Mouse (Mus musculus) lung, postnatal 36 days (tissue): ENCODE measurements around the gene Gm15155.
"Not testable (repeated sequence)": the region's sequence is repeated elsewhere in the genome, so short reads cannot be mapped to it uniquely, and the experiment has no call there.

Experiments used
- DNase-seq: peaks from one replicate; pipeline ENCODE4 v3.0.0; 2022; ENCODE audit warnings: mixed read lengths

Gene Gm15155

GRCm38 (mm10) chrX:155624341-155624841 is at the start of gene Gm15155:
Gene Gm15155 (plus strand): TSS chrX:155624741.
- DNase-seq, result no peak

DNA sequence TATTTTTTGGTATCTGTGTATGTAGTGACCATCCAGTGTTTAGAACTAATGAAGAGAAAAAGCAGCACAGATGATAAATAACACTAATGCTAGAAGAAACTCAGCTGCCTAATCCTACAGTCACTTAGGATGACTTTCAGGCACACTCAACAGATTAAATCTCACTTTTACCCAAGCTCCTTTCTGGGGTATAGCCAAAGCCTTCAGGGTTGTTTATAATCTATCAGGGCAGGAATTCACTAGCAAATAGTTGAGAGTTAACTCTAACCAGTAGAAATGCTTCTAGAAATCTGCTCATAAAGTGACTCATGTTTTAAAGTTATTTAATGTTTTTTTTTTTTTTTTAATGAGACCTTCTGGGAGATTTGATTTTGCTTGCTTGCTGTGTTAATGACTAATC is 44.8 kb upstream of the Gm15155 start:
- no peak for DNase-seq

- peak; percentile 1 for DNase-seq
Measured at GRCm38 (mm10) chrX:155584586-155584985, 40.0 kb upstream of the Gm15155 start.

DNA sequence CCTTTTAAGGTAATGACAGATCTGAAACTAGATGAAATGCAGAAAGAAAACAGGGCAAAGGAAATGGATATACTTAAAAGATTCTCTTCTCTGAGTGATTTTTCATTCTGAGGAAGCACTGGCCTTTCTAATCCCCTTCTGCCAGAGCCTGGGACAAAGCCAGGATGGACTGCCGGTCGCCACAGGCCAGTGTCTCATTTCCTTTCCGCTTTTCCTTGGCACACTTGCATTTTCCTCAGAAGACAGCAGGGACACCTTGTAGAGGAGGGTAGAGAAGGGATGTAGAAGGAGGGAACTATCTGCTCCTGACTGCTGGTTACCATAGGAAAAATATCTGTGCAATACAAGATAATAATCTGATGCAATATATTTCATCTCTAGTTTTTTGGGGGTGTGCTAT is 33.1 kb upstream of the Gm15155 start:
- DNase-seq, result no peak

GRCm38 (mm10) chrX:155592467-155592866 is 32.1 kb upstream of the Gm15155 start:
- no peak for DNase-seq

GRCm38 (mm10) chrX:155594685-155595084 is 29.9 kb upstream of the Gm15155 start:
- no peak for DNase-seq

GRCm38 (mm10) chrX:155596390-155596789 is 28.2 kb upstream of the Gm15155 start:
- no peak for DNase-seq

DNA sequence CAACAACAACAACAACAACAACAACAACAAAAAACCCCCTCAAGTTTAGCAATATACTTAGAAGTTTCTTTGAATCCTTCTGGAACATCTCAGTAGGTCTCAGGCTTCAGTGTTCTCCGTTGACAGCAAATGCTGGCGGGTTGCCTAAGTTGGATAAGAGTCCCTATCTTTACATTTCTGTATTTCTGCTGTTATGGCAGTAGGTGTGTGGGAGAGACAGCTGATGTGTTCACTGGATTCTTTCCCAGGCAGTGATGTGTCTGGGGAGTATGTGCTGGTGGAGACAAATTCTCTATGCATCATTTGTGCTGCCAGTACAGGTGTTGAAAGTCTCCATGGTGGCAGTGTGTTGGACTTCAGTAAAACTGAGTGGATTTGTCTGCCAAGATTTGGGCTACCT is 23.3 kb upstream of the Gm15155 start:
- no peak for DNase-seq

GRCm38 (mm10) chrX:155622527-155622926 is 2.0 kb upstream of the Gm15155 start:
- DNase-seq, result no peak

GRCm38 (mm10) chrX:155622961-155623599 is 1.5 kb upstream of the Gm15155 start:
- DNase-seq, result no peak

DNA sequence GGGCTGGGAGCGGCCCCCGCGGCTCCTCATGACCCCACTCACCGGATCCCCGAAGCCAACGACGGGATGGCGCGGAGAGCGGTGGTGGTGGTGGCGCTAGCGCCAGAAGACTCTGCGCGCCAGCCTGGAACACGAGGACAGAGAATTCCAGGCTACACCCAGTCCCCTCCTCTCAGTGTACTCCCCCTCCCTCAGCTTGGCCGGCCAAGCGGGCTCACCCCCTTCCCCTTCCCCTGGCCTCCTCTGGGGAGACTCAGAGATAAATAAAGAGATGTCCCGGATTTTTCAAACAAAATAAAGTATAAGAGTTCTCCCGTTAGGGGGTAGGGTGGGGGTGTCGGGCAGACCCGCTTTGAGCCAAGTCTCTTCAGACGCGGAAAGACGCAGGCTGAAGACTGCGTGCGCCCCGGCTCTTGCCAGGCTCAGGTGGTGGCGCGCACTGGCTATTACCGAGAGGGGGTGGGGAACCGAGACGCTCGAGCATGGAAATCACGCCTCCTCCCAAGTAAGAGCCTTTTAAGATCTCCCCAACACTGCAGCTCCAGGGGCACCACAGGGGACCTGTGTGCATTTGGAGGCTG is 750 bp upstream of the Gm15155 start, which contains the start of gene Ptchd1:
TSS of gene Ptchd1 (minus strand) at position 114 of the 581 bp plus-strand sequence.
- no peak for DNase-seq

GRCm38 (mm10) chrX:155624895-155625294 is 354 bp downstream of the Gm15155 start:
- DNase-seq, result no peak

- DNase-seq, result no peak
Measured at GRCm38 (mm10) chrX:155625671-155626196, 1.2 kb downstream of the Gm15155 start.

GRCm38 (mm10) chrX:155643975-155644374 is 19.4 kb downstream of the Gm15155 start:
- peak; percentile 16 for DNase-seq

- no peak for DNase-seq
Measured at GRCm38 (mm10) chrX:155645975-155646374, 21.4 kb downstream of the Gm15155 start.

- no peak for DNase-seq
Measured at GRCm38 (mm10) chrX:155657971-155658370, 33.4 kb downstream of the Gm15155 start.

DNA sequence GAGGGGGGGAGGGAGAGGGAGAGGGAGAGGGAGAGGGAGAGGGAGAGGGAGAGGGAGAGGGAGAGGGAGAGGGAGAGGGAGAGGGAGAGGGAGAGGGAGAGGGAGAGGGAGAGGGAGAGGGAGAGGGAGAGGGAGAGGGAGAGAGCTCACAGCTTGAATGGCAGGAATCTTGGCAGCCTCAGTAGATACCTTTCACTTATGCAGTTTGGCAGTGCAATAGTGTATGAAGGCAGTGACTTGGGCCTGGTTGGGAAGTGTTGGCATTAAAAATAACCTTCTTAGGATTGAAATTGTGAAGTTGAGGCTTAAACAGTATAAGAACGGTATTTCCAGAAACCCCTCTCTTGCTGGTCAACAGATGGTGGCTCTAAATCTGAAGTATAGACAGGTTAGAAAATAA is 65.9 kb downstream of the Gm15155 start:
- DNase-seq, result not testable (repeated sequence)

DNA sequence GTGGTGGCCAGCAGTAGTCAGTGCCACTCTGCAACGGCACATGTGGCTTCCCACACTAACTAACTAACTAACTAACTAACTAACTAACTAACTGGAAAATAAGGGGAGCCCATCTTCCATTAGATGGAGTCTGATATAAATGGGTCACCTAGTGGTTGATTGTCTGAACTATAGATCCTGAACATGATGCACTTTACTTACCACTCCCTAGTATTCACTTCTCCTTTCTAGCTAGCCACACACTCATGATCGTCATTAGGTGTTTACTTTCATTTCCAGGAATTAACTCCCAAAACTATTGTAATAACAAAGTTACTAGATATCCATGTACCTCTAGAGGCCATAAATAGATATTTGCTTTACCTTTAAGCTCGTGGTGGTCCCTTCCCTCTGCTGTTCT is 99.6 kb downstream of the Gm15155 start:
- DNase-seq, result no peak

GRCm38 (mm10) chrX:155728387-155728786 is 103.8 kb downstream of the Gm15155 start:
- no peak for DNase-seq

- DNase-seq, result no peak
Measured at GRCm38 (mm10) chrX:155888118-155888517, 263.6 kb downstream of the Gm15155 start.

GRCm38 (mm10) chrX:155900040-155900439 is 275.5 kb downstream of the Gm15155 start:
- DNase-seq, result no peak

DNA sequence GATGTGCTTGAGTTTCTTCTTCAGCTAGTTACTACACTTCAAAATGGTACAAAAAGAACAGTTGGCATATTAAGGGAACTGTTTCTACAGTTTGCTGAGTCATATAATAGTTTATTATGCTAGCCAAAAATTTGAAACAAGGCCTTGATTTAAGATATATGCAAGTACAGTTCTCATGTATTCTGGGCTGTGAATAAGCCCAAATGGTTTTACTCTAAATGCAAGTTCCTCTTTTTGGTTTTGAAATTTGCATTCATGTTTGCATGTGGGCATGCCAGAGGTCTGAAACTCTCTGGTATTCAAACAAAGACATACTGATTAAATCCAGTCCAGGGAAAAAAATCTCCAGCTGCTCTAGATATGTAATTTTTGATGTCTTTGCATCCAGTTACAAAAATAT is 277.2 kb downstream of the Gm15155 start:
- DNase-seq, result no peak

- no peak for DNase-seq
Measured at GRCm38 (mm10) chrX:155903108-155903507, 278.6 kb downstream of the Gm15155 start.

- DNase-seq, result no peak
Measured at GRCm38 (mm10) chrX:156009756-156010155, 385.2 kb downstream of the Gm15155 start.
